Mouse (Mus musculus) forebrain, postnatal 0 days (tissue): Measurements from ENCODE around the gene AC109138.7. TPM values are rescaled to one million over a fixed set of nuclear protein-coding genes. Genes with fewer than 3 reads are reported as not detected.

Source experiments
- ATAC-seq: fragments of 200-750 bp; cut with Nextera tagmentation; 2 replicates; pipeline ENCODE4 v1.8.0; 2017; ENCODE audit warnings: mild to moderate bottlenecking, moderate library complexity
- DNase-seq: peaks from one replicate; pipeline ENCODE4 v3.0.0-alpha.2; 2015
- H3K27ac ChIP-seq: fragments of 300-500 bp; sonication (generic); 2 replicates; pipeline ENCODE4 v1.5.1; 2014; ENCODE audit warnings: low read depth, mild to moderate bottlenecking, antibody characterized with exemption, low read length, moderate library complexity, mixed read lengths
- H3K27me3 ChIP-seq: fragments of 300-500 bp; sonication (generic); 2 replicates; pipeline ENCODE4 v1.6.1; 2014; ENCODE audit warnings: mild to moderate bottlenecking, low read length, mixed read lengths; ENCODE audit not compliant: insufficient read depth
- H3K36me3 ChIP-seq: fragments of 300-500 bp; sonication (generic); 2 replicates; pipeline ENCODE4 v1.6.1; 2014; ENCODE audit warnings: mild to moderate bottlenecking, moderate library complexity; ENCODE audit not compliant: insufficient read depth
- H3K4me1 ChIP-seq: fragments of 300-500 bp; sonication (generic); 2 replicates; pipeline ENCODE4 v1.6.1; 2014; ENCODE audit warnings: antibody characterized with exemption; ENCODE audit not compliant: insufficient read depth
- H3K4me2 ChIP-seq: fragments of 300-500 bp; sonication (generic); 2 replicates; pipeline ENCODE4 v1.6.1; 2014; ENCODE audit warnings: low read depth, mild to moderate bottlenecking, moderate library complexity
- H3K4me3 ChIP-seq: fragments of 300-500 bp; sonication (generic); 2 replicates; pipeline ENCODE4 v1.5.1; 2014; ENCODE audit warnings: low read depth, low read length, mixed read lengths
- H3K9ac ChIP-seq: fragments of 300-500 bp; sonication (generic); 2 replicates; pipeline ENCODE4 v1.6.1; 2014; ENCODE audit warnings: mild to moderate bottlenecking
- H3K9me3 ChIP-seq: fragments of 300-500 bp; sonication (generic); 2 replicates; pipeline ENCODE4 v1.6.1; 2016; ENCODE audit warnings: low read length
- CTCF ChIP-seq: sonication (generic); IDR thresholded peaks from 2 replicates; pipeline ENCODE4 v1.5.1; 2016; ENCODE audit warnings: antibody characterized with exemption, control low read depth, low read depth
- WGBS: fragments of 180-500 bp; shearing (Covaris S2); extraction: QIAGEN DNeasy Blood & Tissue Kit; methylation state at CpG from one replicate; pipeline ENCODE4 v1.1.7; 2014; 5-methylcytosine and 5-hydroxymethylcytosine counted together
- polyA plus RNA-seq: library from polyadenylated mRNA; unstranded; fragments of >200 nt; fragmentation: Nextera tagmentation; extraction: Ambion mirVana; gene quantifications from 2 replicates; pipeline ENCODE4 v1.2.1, GENCODE M21; 2015
- total RNA-seq: library from RNA; depleted of rRNA; stranded (reverse); fragments of >200 nt; gene quantifications from 2 replicates; pipeline ENCODE4 v1.2.3, GENCODE M21; 2014

AC109138.7 gene
- total and polyA plus RNA-seq, 2 experiments from 2014 or later: not detected

DNA sequence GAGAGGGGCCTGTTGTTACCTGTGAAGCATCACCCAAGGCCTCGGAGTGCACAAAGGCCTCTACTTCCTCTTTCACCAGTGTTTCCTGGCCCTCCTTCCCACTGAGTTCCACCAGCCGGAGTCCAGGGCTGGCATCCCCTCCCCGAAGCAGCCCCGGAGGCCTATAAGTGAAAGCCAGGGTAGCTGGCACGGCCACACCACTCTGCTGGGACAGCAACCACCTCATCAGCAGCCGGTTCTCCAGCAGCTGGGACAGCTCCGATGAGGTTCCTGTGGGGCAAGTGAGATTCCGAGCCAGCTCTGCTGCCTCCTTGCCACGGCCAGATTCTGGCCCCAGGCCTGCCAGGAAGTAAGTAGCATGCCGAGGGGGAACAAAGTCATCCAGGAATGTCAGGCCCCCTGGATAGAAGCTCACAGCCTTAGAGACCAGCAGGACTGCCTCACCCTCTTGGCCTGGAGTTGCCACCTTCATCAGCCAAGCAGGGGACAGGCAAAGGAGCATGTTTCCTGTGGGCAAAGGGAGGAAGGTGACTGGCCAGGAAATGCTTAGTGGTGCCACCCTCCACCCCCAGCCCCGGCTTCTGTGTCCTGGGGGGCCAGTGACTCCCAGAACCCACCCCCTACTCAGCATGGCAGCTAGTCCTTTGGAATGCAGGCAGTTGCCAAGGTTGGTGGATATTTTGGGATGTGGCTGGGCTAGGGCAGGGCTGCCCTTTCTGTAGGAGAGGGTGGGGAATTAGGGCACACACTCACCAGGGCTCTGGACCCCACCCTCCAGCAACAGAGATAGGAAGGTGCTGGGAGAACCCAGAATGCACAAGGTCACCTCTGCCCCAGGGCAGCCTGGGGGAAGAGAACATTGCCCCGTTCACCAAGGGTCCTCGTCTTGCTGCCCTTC lies 42.5 kb upstream of the AC109138.7 start:
- no peak overlapping the region for H3K4me3 ChIP-seq
- no peaks in the 10 kb centered on the region for H3K36me3 ChIP-seq
- no peaks in the 10 kb centered on the region for H3K27me3 ChIP-seq
- ATAC-seq: no peak
- no peaks in the 10 kb centered on the region for H3K9me3 ChIP-seq
- WGBS: 75% methylated on average over 13 of the region's 13 CpGs
- DNase-seq: no peak
- no peak overlapping the region for H3K4me2 ChIP-seq
- peaks cover 7% of the 10 kb centered on the region for H3K4me1 ChIP-seq
- no peak overlapping the region for H3K9ac ChIP-seq
- no peak overlapping the region for H3K27ac ChIP-seq
- TF ChIP-seq CTCF: no peak

DNA sequence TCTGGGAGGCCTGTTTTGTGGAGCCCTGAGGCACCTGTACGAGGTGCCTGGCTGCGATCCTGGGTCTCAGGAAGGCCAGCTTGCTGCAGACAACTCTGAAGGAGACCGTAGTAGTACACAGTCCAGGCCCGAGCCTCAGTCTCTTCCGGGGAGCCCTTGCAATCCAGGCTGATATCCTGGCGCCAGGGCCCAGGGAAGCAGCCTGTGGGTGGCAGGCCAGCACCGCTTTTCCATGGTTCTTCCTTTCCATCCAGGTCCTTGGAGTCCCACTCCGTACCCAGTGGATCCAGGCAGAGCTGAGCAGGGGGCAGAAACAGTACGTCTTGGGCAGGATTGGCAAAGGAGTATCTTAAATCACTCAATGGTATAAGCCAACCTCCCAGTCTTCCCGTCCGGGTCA lies 41.2 kb upstream of the AC109138.7 start:
- ATAC-seq: no peak
- peak; percentile 28; the same call in 1 of the 2 replicates for TF ChIP-seq CTCF
- H3K4me3 ChIP-seq: no peak overlapping the region
- no peak overlapping the region for H3K27ac ChIP-seq
- H3K9ac ChIP-seq: no peak overlapping the region
- H3K9me3 ChIP-seq: no peaks in the 10 kb centered on the region
- DNase-seq: no peak
- H3K4me2 ChIP-seq: no peak overlapping the region
- H3K27me3 ChIP-seq: no peaks in the 10 kb centered on the region
- peaks cover 7% of the 10 kb centered on the region for H3K4me1 ChIP-seq
- H3K36me3 ChIP-seq: no peaks in the 10 kb centered on the region
- 59% methylated on average over 11 of the region's 11 CpGs for WGBS

DNA sequence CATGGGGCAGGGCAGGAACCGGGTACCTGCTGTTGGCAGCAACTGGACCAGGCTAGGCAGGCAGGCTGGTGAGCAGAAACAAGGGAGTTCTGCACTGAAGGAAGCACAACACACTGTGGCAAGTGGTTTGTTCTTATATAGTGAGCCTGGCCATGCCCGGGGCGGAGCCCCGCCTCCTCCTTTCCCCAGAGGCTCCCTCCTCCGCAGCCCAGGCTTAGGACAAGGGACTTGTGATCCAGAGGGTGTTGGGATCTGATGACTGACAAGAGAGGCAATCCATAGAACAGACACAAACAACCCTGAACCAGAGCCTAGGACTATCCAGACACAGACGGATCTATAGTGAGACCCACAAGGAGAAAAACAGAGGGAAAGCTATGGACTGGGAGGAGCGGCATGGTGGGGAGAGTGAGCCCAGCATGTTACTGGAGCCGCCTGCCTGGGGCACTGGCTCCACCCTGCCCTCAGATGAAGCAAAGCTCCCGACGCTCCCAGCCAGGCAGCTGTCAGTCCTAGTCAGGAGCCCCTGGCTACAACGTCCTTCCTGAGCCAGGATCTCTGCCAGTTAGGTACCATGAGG lies 38.7 kb upstream of the AC109138.7 start, which contains the start of gene Carns1:
TSS of gene Carns1 (minus strand) at position 112 of the 580 bp plus-strand sequence.
- Histone ChIP-seq H3K4me3 (no peak within 1 kb of the TSS), H3K9ac (no peak within 1 kb of the TSS), H3K27me3 (no peaks in the 10 kb centered on the region), H3K36me3 (no peaks in the 10 kb centered on the region), H3K4me2 (peak within 1 kb of the TSS; percentile 2; the same call in 1 of the 2 replicates), H3K9me3 (no peaks in the 10 kb centered on the region), H3K27ac (no peak within 1 kb of the TSS), H3K4me1 (no peaks in the 10 kb centered on the region)
- DNase-seq (no peak), ATAC-seq (peak; percentile 36)
- 5% methylated on average over 11 of the region's 11 CpGs for WGBS
- no peak for TF ChIP-seq CTCF

DNA sequence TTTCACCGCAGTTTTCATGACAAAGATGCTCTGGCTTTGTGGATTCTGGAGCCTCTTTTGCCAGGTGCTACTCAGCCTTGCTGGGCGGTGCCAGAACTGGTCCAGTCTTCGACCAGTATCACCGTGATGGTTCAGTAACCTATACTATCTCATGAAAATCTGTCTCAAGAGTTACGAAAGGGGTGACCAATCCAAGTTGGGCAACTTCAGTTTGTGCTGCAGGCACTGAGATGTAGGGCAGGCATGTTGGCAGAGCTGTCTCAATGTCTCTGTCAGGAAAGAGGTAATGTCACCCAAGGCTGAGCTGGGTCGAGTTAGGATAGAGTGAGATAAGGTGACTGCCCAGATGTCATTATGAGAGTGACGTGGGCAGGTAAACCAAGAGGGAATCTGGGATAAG lies 33.7 kb upstream of the AC109138.7 start:
- Histone ChIP-seq H3K4me2 (no peak overlapping the region), H3K4me1 (no peaks in the 10 kb centered on the region; the same call in 1 of the 2 replicates), H3K4me3 (no peak overlapping the region), H3K9ac (no peak overlapping the region), H3K27ac (no peak overlapping the region), H3K9me3 (no peaks in the 10 kb centered on the region), H3K36me3 (no peaks in the 10 kb centered on the region), H3K27me3 (no peaks in the 10 kb centered on the region)
- DNase-seq: no peak
- ATAC-seq: no peak
- WGBS: 88% methylated on average over 7 of the region's 7 CpGs
- no peak for TF ChIP-seq CTCF

GRCm38 (mm10) chr19:4181892-4182291 lies 32.3 kb upstream of the AC109138.7 start:
- TF ChIP-seq CTCF: no peak
- whole genome bisulfite sequencing: 43% methylated on average over 3 of the region's 3 CpGs
- Histone ChIP-seq H3K4me2 (no peak overlapping the region), H3K36me3 (no peaks in the 10 kb centered on the region), H3K9ac (no peak overlapping the region), H3K4me1 (no peaks in the 10 kb centered on the region; the same call in 1 of the 2 replicates), H3K27me3 (no peaks in the 10 kb centered on the region), H3K4me3 (no peak overlapping the region), H3K9me3 (no peaks in the 10 kb centered on the region), H3K27ac (no peak overlapping the region)
- ATAC-seq: peak; percentile 83
- peak; percentile 79 for DNase-seq

GRCm38 (mm10) chr19:4183689-4184088 lies 30.5 kb upstream of the AC109138.7 start:
- Histone ChIP-seq H3K9me3 (no peaks in the 10 kb centered on the region), H3K4me1 (no peaks in the 10 kb centered on the region; the same call in 1 of the 2 replicates), H3K4me3 (no peak overlapping the region), H3K27me3 (no peaks in the 10 kb centered on the region), H3K36me3 (no peaks in the 10 kb centered on the region), H3K9ac (no peak overlapping the region), H3K4me2 (no peak overlapping the region), H3K27ac (no peak overlapping the region)
- WGBS: 69% methylated on average over 2 of the region's 2 CpGs
- no peak for TF ChIP-seq CTCF
- DNase-seq (no peak), ATAC-seq (peak; percentile 32; the same call in 1 of the 2 replicates)
